Mouse (Mus musculus): ENCODE data around the gene Spin2c.

The Spin2c gene

DNA sequence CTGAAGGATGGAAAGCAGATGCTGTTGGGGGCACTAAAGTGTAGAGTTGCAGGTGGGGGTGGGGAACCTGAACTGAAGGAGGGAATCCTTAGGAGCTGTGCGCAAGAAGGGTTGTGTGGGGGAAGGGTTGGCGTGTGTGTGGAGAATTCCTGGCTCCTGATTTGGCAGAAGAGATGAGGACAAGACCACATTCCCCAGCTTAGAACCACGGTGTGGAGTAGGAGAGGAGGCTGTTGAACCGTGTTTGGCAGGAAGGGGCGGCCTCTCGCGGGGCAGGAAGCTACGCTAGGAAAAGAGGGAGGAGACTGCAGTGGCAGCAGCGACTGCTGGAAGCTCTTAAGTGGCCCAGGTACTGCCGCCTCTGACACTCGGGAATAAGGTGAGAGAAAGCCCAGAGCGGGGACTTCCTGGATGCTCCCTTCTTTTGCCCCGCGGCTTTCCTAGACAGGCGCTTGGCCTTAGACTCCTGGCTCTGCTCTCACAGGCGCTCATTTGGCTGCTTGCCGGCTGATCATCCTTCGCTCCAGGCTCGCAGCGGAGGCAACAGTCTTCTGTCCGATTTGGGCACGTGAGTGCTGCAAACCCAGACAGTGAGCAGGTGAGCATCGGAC lies at the start of gene Spin2c:
Gene Spin2c (plus strand): TSS at position 275 of the 611 bp plus-strand sequence.
- DNase-seq = peak; percentile 42

GRCm38 (mm10) chrX:153832606-153833005 lies 581 bp downstream of the Spin2c start:
- peak; percentile 15 for DNase-seq
